Mouse (Mus musculus) left cerebral cortex, adult 2 months (tissue): ENCODE measurements around the gene Gm3336. TPM values are rescaled to one million over a fixed set of nuclear protein-coding genes. Genes with fewer than 3 reads are reported as not detected.

Experiments
- DNase-seq, 2 experiments: peaks; one replicate each; pipeline ENCODE4 v3.0.0; 2021 to 2022; ENCODE audit warnings: low spot score in 2 of 2, mixed read lengths in 1 of 2; ENCODE audit errors: extremely low spot score in 1 of 2
- H3K27ac ChIP-seq: fragments of 200-600 bp; 2 replicates; pipeline ENCODE4 v1.8.1; 2022
- H3K4me3 ChIP-seq: fragments of 200-600 bp; 2 replicates; pipeline ENCODE4 v1.8.1; 2022
- CTCF ChIP-seq: fragments of 200-600 bp; IDR thresholded peaks from 2 replicates; pipeline ENCODE4 v1.8.1; 2022; ENCODE audit warnings: antibody characterized with exemption, mild to moderate bottlenecking, moderate library complexity
- intact Hi-C: fragments of 180-260 bp; cut with DNase I; formaldehyde crosslinking; loops from one replicate; pipeline ENCODE4 v1.15.1; 2025
- total RNA-seq, 2 experiments: library from RNA; stranded (reverse); gene quantifications; 2 replicates each; pipeline ENCODE4 v1.2.3; 2021

Gene Gm3336
- total RNA-seq, 2 experiments from 2014 or later: not detected

GRCm38 (mm10) chr8:70696946-70697345, 21.4 kb upstream of the Gm3336 start:
- intact Hi-C loops: no loop called here
- H3K27ac ChIP-seq: peak overlapping the region; percentile 69
- H3K4me3 ChIP-seq: no peak overlapping the region
- no peak for TF ChIP-seq CTCF
- no peak for DNase-seq

DNA sequence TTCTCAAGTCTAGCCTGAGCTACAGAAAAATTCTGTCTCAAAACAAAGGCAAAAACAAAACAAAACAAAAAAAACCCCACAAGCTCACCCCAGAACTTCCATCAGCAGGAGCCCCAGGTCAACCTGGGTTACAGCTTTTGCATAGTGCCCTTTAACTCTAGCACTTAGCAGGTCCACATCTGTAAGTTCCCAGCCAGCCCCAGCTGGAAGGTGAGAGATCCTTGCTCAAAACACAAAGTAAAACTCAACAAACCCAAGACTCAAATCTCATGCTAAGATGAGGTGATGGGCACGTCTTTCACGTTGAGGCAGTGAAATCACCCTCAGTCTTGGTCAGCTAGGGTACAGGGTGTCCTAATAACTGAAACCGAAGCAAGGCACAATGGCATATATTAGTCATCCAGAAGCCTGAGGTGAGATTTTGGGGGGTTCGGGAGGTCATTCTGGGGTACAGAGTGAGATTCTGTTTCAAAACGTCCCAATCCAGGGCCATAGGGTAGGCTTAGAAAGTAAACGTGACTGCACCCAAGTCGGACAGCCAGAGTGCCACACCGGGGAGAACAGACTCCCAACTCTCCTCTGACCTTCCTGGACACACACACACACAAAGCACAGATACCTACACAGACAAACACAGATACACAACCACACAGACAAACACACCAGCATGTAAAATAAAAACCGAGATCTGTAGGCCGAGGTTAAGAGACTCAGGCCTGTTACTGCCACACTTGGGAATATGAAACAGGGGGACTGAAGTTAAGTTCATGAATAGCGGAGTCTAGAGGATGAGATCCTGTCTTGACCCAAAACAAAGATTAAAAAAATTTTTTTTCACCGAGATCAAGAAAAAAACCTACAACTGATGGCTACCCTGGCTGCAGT, 20.7 kb upstream of the Gm3336 start:
- no peak for TF ChIP-seq CTCF
- intact Hi-C loops: loop anchor here (1.0 to 2.0 kb wide), 3 partner anchors 13 to 87 kb away; partner anchors contain the start of gene Rab3a
- peak overlapping the region; percentile 89 for H3K27ac ChIP-seq
- H3K4me3 ChIP-seq: peak overlapping the region; percentile 91
- no peak for DNase-seq

GRCm38 (mm10) chr8:70698310-70699109, 19.8 kb upstream of the Gm3336 start, which contains the start of gene Jund:
Gene Jund, plus strand, starts transcription at chr8:70698949.
- no peak; the same call in 1 of the 2 replicates for TF ChIP-seq CTCF
- peak within 1 kb of the TSS; percentile 91 for H3K4me3 ChIP-seq
- intact Hi-C loops: loop anchor here (1.0 to 2.0 kb wide), 3 partner anchors 14 to 88 kb away; partner anchors contain the start of gene Rab3a
- peak; percentile 99 for DNase-seq
- peak within 1 kb of the TSS; percentile 100 for H3K27ac ChIP-seq

DNA sequence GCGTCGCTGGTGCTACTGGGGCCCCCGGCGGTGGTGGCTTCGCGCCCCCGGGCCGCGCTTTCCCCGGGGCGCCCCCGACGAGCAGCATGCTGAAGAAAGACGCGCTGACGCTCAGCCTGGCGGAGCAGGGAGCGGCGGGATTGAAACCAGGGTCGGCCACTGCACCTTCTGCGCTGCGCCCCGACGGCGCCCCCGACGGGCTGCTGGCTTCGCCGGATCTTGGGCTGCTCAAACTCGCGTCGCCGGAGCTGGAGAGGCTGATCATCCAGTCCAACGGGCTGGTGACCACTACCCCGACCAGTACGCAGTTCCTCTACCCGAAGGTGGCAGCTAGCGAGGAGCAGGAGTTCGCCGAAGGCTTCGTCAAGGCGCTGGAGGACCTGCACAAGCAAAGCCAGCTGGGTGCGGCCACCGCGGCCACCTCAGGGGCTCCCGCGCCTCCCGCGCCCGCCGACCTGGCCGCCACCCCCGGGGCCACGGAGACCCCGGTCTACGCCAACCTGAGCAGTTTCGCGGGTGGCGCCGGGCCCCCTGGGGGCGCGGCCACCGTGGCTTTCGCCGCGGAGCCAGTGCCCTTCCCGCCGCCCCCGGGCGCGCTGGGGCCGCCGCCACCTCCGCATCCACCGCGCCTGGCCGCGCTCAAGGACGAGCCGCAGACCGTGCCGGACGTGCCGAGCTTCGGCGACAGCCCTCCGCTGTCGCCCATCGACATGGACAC, 19.1 kb upstream of the Gm3336 start:
- Histone ChIP-seq H3K4me3 (peak overlapping the region; percentile 91), H3K27ac (peak overlapping the region; percentile 100)
- intact Hi-C loops: loop anchor here (2.0 kb wide), 2 partner anchors 14 to 56 kb away; partner anchors contain the start of gene Rab3a
- no peak; the same call in 1 of the 2 replicates for TF ChIP-seq CTCF
- no peak for DNase-seq

DNA sequence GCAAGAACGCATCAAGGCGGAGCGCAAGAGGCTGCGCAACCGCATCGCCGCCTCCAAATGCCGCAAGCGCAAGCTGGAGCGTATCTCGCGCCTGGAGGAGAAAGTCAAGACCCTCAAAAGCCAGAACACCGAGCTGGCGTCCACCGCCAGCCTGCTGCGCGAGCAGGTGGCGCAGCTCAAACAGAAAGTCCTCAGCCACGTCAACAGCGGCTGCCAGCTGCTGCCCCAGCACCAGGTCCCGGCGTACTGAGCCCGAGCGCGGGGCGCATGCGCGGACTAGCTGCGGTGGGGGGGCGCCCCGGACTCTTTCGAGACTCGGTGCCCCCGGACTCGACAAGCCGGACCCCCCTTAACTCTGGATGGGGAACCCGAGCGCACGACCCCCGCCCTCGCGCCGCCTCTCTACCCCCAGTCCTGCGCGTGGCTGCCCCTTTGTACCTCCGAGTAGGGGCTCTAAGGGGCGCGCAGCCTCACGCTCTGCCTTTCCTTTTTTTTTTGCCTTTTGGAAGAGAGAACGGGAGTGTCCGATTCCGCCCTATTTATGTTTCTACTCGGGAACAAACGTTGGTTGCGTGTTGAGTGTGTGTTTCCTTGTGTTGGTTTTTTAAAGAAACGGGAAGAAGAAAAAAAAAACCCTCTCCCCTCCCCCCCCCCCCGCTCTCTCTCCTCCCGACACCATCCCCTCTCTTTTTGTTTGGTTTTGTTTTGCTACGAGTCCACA, 18.3 kb upstream of the Gm3336 start:
- DNase-seq: peak; percentile 82 to 83

DNA sequence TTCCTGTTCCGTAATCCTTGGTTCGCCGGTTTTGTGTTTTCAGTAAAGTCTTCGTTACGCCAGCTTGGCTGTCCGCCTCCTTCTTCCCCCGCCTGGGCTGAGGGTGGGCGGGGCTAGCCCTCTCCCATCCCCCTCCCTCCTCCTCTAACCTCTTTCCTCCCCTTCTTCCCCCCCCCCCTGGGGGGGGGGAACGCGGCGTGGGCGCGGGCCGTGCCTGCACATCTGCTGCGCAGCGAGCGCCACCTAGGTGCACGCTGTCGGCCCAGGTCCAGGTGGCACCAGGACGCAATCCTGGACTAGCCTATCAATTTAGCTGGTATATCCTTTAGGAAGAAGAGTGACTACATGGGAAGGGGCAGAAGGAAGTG, 17.8 kb upstream of the Gm3336 start:
- Histone ChIP-seq H3K27ac (peak overlapping the region; percentile 100), H3K4me3 (peak overlapping the region; percentile 91)
- TF ChIP-seq CTCF: peak; percentile 67
- DNase-seq: peak; percentile 79 to 89
- intact Hi-C loops: loop anchor here (1.0 kb wide), 1 partner anchor 27 kb away; the partner anchor contains the start of gene Lsm4

More for the DNA sequence above, 18.3 kb upstream of the Gm3336 start:
- intact Hi-C loops: loop anchor here (1.0 to 2.0 kb wide), 3 partner anchors 15 to 55 kb away; partner anchors contain the start of genes Lsm4 and Rab3a
- Histone ChIP-seq H3K27ac (peak overlapping the region; percentile 100), H3K4me3 (peak overlapping the region; percentile 91)
- TF ChIP-seq CTCF: no peak

DNA sequence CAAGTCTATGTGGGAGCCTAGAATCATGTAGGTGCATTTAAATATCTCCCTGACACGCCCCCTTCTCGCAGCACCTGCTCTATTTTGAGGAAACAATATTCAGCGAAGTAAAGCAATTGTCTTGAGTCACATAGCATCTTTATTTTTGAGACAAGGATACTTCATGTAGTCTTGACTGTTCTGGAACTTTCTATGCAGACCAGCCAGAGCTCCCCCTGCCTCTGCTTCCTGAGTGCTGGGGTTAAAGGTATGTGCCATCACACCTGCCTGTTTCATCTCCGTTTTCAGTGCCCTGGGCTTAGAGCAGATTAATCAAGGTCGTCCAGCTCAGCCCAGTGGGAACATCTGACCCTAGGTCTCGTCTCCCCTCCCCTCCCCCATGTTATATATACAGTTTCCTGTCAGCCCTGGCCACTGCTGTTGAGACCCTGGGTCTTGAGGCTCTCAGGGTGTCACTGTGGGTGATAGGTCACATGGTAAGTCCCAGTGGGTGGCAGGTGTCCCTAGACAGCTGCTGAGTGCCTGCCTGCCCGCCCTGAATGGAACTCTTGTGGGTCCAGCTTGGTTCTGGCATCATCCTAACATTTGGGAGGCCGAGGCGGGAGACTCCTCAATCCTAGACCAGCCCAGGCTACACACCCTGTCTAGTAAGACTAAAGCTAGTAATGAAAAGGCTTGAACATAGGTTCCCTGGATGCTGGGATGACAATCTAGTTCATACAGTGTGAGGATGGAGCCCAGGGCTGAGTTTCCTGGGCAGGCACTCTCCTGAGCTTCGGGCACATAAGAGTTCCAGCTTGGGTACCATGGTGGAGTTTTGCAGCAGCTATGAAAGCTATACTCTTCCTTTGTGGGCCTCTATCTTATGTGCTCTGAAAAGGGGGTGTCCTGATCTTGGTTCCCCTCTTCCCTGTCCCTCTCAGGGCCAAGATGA, 17.0 kb upstream of the Gm3336 start:
- peak overlapping the region; percentile 100 for H3K27ac ChIP-seq
- TF ChIP-seq CTCF: no peak
- intact Hi-C loops: no loop called here
- peak overlapping the region; percentile 91 for H3K4me3 ChIP-seq
- DNase-seq: no peak

DNA sequence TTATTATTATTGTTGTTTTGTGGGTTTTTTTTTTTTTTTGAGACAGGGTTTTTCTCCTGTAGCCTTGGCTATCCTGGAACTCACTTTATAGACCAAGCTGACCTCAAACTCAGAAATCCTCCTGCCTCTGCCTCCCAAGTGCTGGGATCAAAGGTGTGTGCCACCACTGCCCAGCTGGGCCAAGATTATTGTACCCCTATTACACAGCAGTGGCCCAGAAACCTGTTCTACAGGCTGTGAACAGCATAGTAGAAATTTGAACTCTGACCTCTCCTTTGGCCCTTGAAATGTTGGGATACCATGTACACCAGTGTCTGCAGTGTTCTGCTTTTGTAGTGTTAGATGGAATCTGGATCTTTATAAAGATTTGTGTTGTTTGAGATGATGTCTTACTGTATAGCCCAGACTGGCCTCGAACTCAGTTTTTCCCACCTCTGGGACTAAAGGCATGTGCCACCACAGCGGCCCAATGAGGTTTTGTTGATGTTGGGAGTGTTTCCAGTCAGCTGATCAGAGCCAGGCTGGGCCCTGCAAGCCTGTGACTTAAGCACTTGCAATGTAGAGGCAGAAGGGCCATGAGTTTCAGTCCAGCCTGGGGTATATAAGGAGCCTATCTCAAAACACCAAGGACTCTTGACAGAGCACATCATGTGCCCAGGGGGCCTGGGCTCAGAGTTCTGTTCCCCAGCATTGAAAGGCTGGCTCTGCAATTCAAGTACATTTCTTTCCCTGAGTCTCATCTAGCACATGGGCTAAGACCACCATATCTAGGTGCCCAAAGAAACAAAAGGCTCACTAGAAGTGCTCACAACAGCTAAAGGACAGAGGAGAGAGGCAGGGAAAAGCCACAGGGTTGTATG, 16.1 kb upstream of the Gm3336 start:
- no peak for DNase-seq
- H3K27ac ChIP-seq: peak overlapping the region; percentile 4; the same call in 1 of the 2 replicates
- no peak overlapping the region for H3K4me3 ChIP-seq
- intact Hi-C loops: no loop called here
- no peak for TF ChIP-seq CTCF

GRCm38 (mm10) chr8:70702842-70703182, 15.5 kb upstream of the Gm3336 start:
- intact Hi-C loops: no loop called here
- H3K27ac ChIP-seq: peak overlapping the region; percentile 4; the same call in 1 of the 2 replicates
- DNase-seq: no peak
- no peak for TF ChIP-seq CTCF
- H3K4me3 ChIP-seq: no peak overlapping the region
